Mouse (Mus musculus) ES-E14 (cell line): ENCODE data around the gene Ckmt2. TPM values are rescaled to one million over a fixed set of nuclear protein-coding genes. Genes with fewer than 3 reads are reported as not detected.
A peak's percentile ranks its signal among the peaks of the same experiment; 100 is the strongest.

Source experiments
- DNase-seq: peaks from one replicate; pipeline ENCODE4 v3.0.0-alpha.2; 2013; ENCODE audit warnings: low read depth, low spot score
- H3K27ac ChIP-seq: 2 replicates; pipeline ENCODE4 v1.5.1; 2012; ENCODE audit warnings: low read depth, mild to moderate bottlenecking, low read length, moderate library complexity, mixed read lengths; ENCODE audit not compliant: poor library complexity, insufficient read depth, severe bottlenecking
- H3K36me3 ChIP-seq: 2 replicates; pipeline ENCODE4 v1.6.1; 2012; ENCODE audit warnings: mild to moderate bottlenecking, low read length, moderate library complexity, mixed read lengths; ENCODE audit not compliant: control insufficient read depth, poor library complexity, insufficient read depth, severe bottlenecking
- H3K4me1 ChIP-seq, 2 experiments: fragments of 150-350 bp in 1 of 2; sonication (generic) in 1 of 2; 2 replicates each; pipeline ENCODE4 v1.6.1; 2012; ENCODE audit warnings: low read length in 2 of 2, mild to moderate bottlenecking in 1 of 2, mixed read lengths in 1 of 2; ENCODE audit not compliant: control insufficient read depth in 2 of 2, insufficient read depth in 2 of 2, poor library complexity in 1 of 2
- H3K4me3 ChIP-seq, 2 experiments: fragments of 150-350 bp in 1 of 2; sonication (generic) in 1 of 2; 2 replicates each; pipeline ENCODE4 v1.5.1; 2012; ENCODE audit warnings: low read length in 2 of 2, low read depth in 1 of 2, mild to moderate bottlenecking in 1 of 2, mixed read lengths in 1 of 2; ENCODE audit not compliant: insufficient read depth in 1 of 2, poor library complexity in 1 of 2, severe bottlenecking in 1 of 2
- H3K9ac ChIP-seq: 2 replicates; pipeline ENCODE4 v1.6.1; 2012; ENCODE audit warnings: low read depth, mild to moderate bottlenecking, low read length, mixed read lengths; ENCODE audit not compliant: poor library complexity, insufficient read depth, severe bottlenecking
- H3K9me3 ChIP-seq: fragments of 150-350 bp; sonication (generic); 2 replicates; pipeline ENCODE4 v1.6.1; 2012; ENCODE audit warnings: low read depth, mild to moderate bottlenecking, low read length; ENCODE audit not compliant: control insufficient read depth, insufficient read depth
- CHD2 ChIP-seq: IDR thresholded peaks from 2 replicates; pipeline ENCODE4 v1.6.1; 2014; ENCODE audit warnings: mild to moderate bottlenecking, low read depth, low read length, inconsistent platforms
- HCFC1 ChIP-seq: IDR thresholded peaks from 2 replicates; pipeline ENCODE4 v1.6.1; 2012; ENCODE audit warnings: low read length, inconsistent platforms, borderline replicate concordance; ENCODE audit not compliant: insufficient read depth
- MAFK ChIP-seq: IDR thresholded peaks from 2 replicates; pipeline ENCODE4 v1.6.1; 2014; ENCODE audit warnings: mild to moderate bottlenecking, low read depth, low read length, inconsistent platforms; ENCODE audit not compliant: insufficient read depth
- ZC3H11A ChIP-seq: IDR thresholded peaks from 2 replicates; pipeline ENCODE4 v1.6.1; 2012; ENCODE audit warnings: low read depth, mild to moderate bottlenecking, inconsistent platforms, low read length, borderline replicate concordance
- ZNF384 ChIP-seq: IDR thresholded peaks from 2 replicates; pipeline ENCODE4 v1.6.1; 2012; ENCODE audit warnings: low read depth, low read length, inconsistent platforms
- in situ Hi-C, 2 experiments: fragments of 600-800 bp; cut with MboI; formaldehyde crosslinking; loops; one replicate each; pipeline ENCODE4 v1.15.1; 2025; ENCODE audit warnings: low sequenced_read_pairs in 2 of 2, inconsistent platforms in 1 of 2; ENCODE audit not compliant: unreplicated experiment in 2 of 2
- total RNA-seq: library from RNA; depleted of rRNA; stranded (reverse); fragments of 300-350 nt; gene quantifications from 2 replicates; pipeline ENCODE4 v1.2.3, GENCODE M21; 2012

Gene Ckmt2
- total RNA-seq, 1 experiment: not detected

DNA sequence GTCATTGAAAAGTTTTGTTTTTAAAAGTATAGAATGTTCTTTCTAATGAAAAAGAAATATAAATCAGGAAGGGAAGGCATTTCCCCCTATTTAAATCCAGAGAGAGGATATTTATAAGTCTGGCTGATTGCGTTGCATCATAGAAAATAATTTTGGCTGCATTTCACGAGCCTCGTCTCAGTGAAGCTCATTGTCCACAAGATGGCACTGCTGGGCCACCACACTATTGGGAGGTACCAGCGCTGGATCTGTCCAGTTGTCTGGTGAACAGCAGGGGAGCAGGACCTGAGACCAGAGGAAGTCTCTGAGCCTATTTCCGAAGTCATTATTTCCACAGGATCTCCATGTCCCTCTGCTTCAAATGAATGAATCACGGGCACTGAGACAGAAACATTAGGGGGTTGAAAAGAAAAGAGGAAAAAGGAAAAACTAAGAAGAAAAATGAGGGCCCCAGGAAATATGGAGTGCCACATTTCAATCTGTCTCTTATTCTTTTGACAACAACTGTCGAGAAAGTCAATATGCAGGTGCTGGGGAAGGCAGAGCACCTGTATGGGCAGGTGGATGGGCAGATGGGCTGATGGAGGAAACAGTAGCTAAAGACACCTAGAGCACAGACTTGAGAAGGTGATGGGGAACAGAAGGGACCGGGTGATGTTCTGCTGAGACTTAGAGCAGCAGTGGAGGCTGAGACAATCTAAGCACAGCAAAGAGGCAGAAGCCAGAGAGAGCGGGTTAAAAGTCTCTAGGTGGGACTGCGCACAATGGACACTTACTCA is 31.7 kb upstream of the Ckmt2 start:
- Histone ChIP-seq H3K4me1 (no peaks in the 10 kb centered on the region), H3K9ac (no peak overlapping the region), H3K27ac (no peak overlapping the region), H3K4me3 (no peak overlapping the region), H3K9me3 (no peaks in the 10 kb centered on the region), H3K36me3 (no peaks in the 10 kb centered on the region)
- DNase-seq: peak; percentile 44
- in situ Hi-C loops: loop anchor here in 1 of 2 experiments (25.0 kb wide), 1 partner anchor 829 kb away; no protein-coding TSS in a partner anchor
- peak; percentile 90 for TF ChIP-seq ZC3H11A
- no peak for TF ChIP-seq HCFC1

DNA sequence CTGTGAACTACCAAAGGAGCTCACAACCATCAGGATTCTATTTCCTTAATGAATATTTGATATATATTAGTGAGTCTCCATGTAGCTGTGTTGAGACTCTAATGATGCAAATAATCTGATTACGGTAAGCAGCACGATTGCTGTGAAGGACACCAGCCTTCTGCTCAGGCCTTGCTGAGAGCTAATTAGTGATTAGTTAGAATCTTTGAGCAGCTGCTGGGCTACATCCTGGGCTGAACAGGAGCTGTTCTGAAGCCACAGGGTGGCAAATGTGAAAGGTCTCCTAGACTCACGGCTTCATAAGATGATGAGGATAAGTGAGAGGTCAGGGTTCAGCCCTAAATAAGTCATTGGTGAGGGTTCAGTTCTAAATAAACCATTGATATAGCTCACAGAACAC is 29.7 kb upstream of the Ckmt2 start:
- H3K4me3 ChIP-seq: no peak overlapping the region
- H3K9me3 ChIP-seq: no peaks in the 10 kb centered on the region
- H3K4me1 ChIP-seq: no peaks in the 10 kb centered on the region
- no peak overlapping the region for H3K27ac ChIP-seq
- no peak for TF ChIP-seq ZNF384
- TF ChIP-seq HCFC1: no peak
- TF ChIP-seq ZC3H11A: no peak
- no peak for TF ChIP-seq CHD2
- no peak for TF ChIP-seq MAFK
- no peaks in the 10 kb centered on the region for H3K36me3 ChIP-seq
- no peak overlapping the region for H3K9ac ChIP-seq
- in situ Hi-C loops: loop anchor here in 1 of 2 experiments (25.0 kb wide), 1 partner anchor 831 kb away; no protein-coding TSS in a partner anchor
- no peak for DNase-seq

- Histone ChIP-seq H3K4me3 (no peak overlapping the region), H3K4me1 (no peaks in the 10 kb centered on the region), H3K36me3 (no peaks in the 10 kb centered on the region), H3K27ac (no peak overlapping the region), H3K9me3 (no peaks in the 10 kb centered on the region), H3K9ac (no peak overlapping the region)
- no peak for DNase-seq
- no peak for TF ChIP-seq CHD2
- TF ChIP-seq ZC3H11A: no peak
- in situ Hi-C loops: no loop called here
These were observed 19.8 kb upstream of the Ckmt2 start for GRCm38 (mm10) chr13:91896476-91896875.

GRCm38 (mm10) chr13:91893132-91893531 is 16.4 kb upstream of the Ckmt2 start:
- peak; percentile 37 for DNase-seq
- Histone ChIP-seq H3K4me1 (no peaks in the 10 kb centered on the region), H3K27ac (no peak overlapping the region), H3K36me3 (no peaks in the 10 kb centered on the region), H3K9me3 (no peaks in the 10 kb centered on the region), H3K4me3 (no peak overlapping the region), H3K9ac (no peak overlapping the region)
- no peak for TF ChIP-seq ZNF384
- in situ Hi-C loops: no loop called here

- no peaks in the 10 kb centered on the region for H3K9me3 ChIP-seq
These were observed 13.4 kb upstream of the Ckmt2 start for GRCm38 (mm10) chr13:91890031-91890619.

More at GRCm38 (mm10) chr13:91890031-91890619, 13.4 kb upstream of the Ckmt2 start:
- Histone ChIP-seq H3K36me3 (no peaks in the 10 kb centered on the region), H3K4me3 (no peak overlapping the region), H3K9ac (no peak overlapping the region), H3K4me1 (no peaks in the 10 kb centered on the region), H3K27ac (no peak overlapping the region)
- in situ Hi-C loops: no loop called here
- DNase-seq: no peak
- TF ChIP-seq HCFC1 (no peak), CHD2 (no peak), ZC3H11A (no peak), ZNF384 (no peak), MAFK (no peak)
